Mouse (Mus musculus) CD8-positive naive resting alpha-beta T cell, adult 2 months (primary cell): ENCODE measurements around the gene Cep290.

Experiments
- DNase-seq, 2 experiments: peaks; one replicate each; pipeline ENCODE4 v3.0.0; 2022; ENCODE audit warnings: low read depth in 2 of 2, low spot score in 2 of 2

Cep290 gene

DNA sequence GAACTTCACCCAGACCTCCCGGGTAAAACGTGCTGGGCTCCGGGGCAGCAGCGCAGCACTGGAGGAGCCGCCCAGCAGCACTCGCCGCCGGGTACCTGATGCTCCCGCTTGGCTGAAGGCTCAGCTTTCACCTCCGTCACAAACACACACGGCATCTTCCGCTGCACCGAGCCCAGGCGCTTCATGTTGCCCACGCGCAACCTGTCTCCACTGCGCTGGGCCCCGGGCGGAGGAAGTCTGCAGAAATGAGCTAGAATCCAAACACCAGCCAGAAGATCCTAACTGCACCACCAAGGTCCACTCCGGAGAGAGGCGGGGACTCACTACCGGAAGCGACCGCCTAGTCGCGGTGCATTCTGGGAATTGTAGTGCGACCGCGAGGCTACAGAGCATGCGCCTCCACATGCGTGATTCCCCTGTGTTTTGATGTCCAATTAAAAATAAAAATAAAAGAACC, 101.6 kb downstream of the Cep290 start:
- DNase-seq = peak; percentile 71 to 76

DNA sequence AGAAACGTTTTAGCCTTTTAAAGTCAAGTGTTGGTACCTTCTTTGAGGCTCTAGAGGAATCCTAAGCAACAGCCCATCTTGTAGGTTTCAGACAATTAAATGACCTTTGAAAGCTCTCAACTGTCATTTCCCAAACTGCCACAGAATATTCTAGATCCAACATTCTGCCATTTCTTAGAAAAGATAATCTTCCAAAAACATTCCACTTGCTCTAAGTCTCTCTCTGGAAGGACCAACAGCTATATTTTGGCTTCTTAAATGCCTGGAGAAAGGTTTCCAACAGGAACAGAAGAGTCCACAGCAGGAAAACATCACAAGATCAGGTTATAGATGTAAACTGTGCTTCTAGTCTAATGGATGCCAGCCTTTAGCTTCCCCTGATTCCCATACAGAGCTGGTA, 103.0 kb downstream of the Cep290 start, which contains the start of the genes 4930430F08Rik and 1700017N19Rik:
TSS of gene 4930430F08Rik (minus strand) at position 101 of the 400 bp plus-strand sequence.
TSS of gene 1700017N19Rik (plus strand) at position 162 of the 400 bp plus-strand sequence.
- DNase-seq = no peak

DNA sequence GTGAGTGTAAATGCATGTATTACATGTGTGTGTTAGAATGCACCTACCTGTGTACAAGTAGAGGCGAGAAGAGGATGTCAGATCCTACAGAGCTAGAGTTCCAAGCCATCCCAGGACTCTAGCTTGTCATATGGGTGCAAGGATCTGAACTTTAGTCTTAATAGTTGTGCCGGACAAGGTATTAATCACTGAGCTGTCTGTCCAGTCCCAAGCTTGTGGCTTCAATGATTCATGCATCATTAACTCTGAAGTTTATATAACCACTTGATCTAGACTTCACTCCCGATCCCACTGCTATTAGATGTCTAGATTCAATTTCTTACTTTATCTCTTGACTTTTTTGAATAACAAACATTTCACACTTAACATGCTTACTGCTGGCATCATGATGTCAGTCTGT, 111.0 kb downstream of the Cep290 start:
- DNase-seq = no peak

DNA sequence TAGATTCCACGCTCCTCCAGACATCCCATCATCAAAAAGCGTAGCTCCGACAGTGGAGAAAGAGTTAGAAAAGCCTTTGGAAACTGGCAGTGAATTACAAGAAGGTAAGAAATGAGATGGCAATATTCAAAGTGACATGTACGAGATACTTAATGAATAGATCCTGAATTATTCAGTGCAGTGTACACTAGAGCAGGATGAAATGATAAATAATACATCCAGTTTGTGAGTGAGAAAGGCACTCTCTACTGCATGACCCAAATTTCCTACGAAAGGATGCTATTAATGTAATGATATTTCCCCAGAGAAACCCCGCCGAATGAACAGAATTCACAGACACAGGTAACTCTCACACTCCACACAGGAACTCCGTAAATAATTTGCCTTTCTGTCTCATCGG, 116.2 kb downstream of the Cep290 start:
- DNase-seq = no peak

DNA sequence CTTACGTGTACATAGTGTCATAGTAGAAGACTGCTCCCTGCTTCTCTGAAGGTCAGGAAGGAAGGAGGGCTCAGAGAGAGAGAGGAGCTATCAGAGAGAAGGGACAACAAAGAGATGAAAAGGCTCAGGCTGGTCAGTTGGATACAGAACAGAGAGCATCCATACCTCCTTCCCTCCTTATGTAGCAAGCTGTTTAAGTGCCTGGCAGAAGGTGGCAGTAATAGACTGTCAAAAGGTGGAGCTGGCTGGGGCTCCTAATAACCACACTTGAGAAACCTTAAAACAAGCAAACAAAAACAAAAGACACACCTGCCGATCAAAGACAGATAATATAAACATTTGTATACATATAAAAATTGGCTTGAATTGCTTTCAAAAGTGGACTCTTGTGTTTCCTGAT, 116.9 kb downstream of the Cep290 start:
- DNase-seq = no peak

DNA sequence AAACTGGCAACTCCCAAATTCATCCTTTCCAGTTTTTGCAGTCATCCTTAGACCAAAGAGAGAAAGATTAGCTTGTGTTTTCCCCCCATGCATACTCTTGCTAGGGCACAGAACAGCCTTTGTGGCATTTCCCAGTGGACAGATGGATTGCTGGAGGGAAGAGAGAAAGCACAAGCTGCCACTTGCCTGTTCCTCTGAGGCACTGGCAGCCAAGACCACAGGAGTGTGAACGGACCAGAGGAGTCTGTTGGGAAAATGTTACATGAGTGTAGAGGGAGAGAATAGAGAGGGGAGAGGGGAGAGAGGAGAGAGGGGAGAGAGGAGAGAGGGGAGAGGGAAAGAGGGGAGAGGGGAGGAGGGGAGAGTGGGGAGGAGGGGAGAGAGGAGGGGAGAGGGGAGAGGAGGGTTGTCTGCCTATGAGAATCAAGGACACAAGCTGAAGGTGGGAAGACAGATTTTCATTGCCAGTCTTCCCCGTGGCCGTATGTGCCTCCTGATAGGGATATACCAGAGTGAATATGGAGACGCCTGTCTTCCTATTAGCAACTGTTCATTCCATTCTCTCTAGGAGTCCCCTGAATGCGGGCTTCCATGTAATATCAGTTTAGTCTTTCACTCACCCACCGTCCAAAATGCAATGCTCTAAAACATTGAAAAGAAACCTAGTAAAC, 130.0 kb downstream of the Cep290 start:
- no peak for DNase-seq

DNA sequence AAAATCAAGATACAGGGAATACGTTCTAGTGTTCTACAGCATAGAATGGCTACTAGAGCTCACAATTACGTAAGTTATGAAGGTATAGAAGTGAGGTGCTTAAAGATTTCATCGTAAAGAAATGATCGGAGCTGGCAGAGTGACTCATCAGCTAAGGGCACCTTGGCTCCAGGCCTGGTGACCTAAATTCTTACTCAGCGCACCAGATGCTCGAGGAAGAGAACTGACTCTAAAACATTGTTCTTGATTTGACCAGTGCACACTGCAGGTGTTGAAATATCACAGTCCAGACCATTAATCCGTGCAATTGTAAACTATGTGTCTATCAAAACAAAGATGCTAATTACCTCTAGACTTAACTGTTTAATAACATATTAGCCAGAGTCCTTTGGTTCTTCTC, 132.1 kb downstream of the Cep290 start:
- no peak for DNase-seq

DNA sequence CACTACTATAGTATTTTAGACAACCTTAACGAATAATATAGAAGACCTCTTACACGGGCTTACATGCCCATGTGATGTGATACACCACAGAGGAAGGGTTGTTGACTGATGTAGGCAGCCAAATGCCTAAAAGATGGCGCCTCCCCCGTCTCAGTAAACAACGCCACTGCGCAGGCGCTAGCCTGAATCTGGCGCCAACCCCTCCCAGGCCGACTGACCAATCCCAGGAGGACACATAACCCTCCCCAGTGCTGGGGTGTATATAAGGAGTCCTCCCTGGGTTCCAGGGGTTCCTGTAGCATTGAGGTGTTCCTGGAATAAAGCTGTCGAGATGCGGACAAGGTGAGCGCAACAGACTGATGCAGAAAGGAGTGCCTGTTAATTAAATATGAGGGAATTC, 132.7 kb downstream of the Cep290 start:
- no peak for DNase-seq

DNA sequence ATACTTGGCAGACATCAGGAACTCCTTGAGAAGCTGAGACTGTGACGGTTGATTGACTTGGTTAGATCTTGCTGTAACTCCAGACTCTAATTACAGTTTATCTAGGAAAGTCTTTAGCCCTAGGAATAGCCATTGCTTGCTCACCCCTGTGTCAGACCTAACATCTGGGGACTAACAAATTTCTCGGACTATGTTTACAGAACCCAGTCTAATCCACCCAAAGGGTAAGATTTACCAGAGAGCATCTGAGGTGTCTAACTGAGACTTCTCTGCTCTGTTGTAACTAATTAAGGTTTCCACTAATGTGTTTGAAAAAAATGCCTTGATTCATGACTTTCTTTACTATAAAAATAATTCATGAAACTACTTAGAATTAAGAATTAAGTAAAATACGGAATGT, 135.1 kb downstream of the Cep290 start:
- no peak for DNase-seq
